Mouse (Mus musculus) intestine, embryonic 16.5 days (tissue): ENCODE measurements around the gene Opalin. TPM values are rescaled to one million over a fixed set of nuclear protein-coding genes. Genes with fewer than 3 reads are reported as not detected.

Experiments used
- ATAC-seq: fragments of 200-750 bp; cut with Nextera tagmentation; 2 replicates; pipeline ENCODE4 v1.8.0; 2017; ENCODE audit warnings: moderate TSS enrichment, moderate library complexity
- H3K27ac ChIP-seq: fragments of 300-500 bp; sonication (generic); 2 replicates; pipeline ENCODE4 v1.5.1; 2014; ENCODE audit warnings: mild to moderate bottlenecking, low read length
- H3K27me3 ChIP-seq: fragments of 300-500 bp; sonication (generic); replicated peaks from 2 replicates; pipeline ENCODE4 v1.6.1; 2014; ENCODE audit warnings: low read length, control low read depth, mixed read lengths; ENCODE audit not compliant: control insufficient read depth, insufficient read depth
- H3K36me3 ChIP-seq: fragments of 300-500 bp; sonication (generic); 2 replicates; pipeline ENCODE4 v1.6.1; 2014; ENCODE audit warnings: low read length, control low read depth; ENCODE audit not compliant: control insufficient read depth, insufficient read depth
- H3K4me1 ChIP-seq: fragments of 300-500 bp; sonication (generic); 2 replicates; pipeline ENCODE4 v1.6.1; 2014; ENCODE audit warnings: low read length, control low read depth, mixed read lengths; ENCODE audit not compliant: control insufficient read depth, insufficient read depth
- H3K4me2 ChIP-seq: fragments of 300-500 bp; sonication (generic); 2 replicates; pipeline ENCODE4 v1.6.1; 2014; ENCODE audit warnings: low read depth, low read length, control low read depth
- H3K4me3 ChIP-seq: fragments of 300-500 bp; sonication (generic); 2 replicates; pipeline ENCODE4 v1.5.1; 2014; ENCODE audit warnings: mild to moderate bottlenecking, low read length
- H3K9ac ChIP-seq: fragments of 300-500 bp; sonication (generic); 2 replicates; pipeline ENCODE4 v1.6.1; 2014; ENCODE audit warnings: low read depth, low read length
- H3K9me3 ChIP-seq: fragments of 300-500 bp; sonication (generic); 2 replicates; pipeline ENCODE4 v1.6.1; 2016; ENCODE audit warnings: low read length, control low read depth; ENCODE audit not compliant: control insufficient read depth
- WGBS: fragments of 180-500 bp; shearing (Covaris S2); extraction: QIAGEN DNeasy Blood & Tissue Kit; methylation state at CpG from one replicate; pipeline ENCODE4 v1.1.7; 2014; 5-methylcytosine and 5-hydroxymethylcytosine counted together
- polyA plus RNA-seq: library from polyadenylated mRNA; unstranded; fragments of >200 nt; fragmentation: Nextera tagmentation; extraction: Ambion mirVana; gene quantifications from 2 replicates; pipeline ENCODE4 v1.2.1, GENCODE M21; 2015

The Opalin gene
- polyA plus RNA-seq, 1 experiment from 2014 or later = not detected

- Histone ChIP-seq H3K27ac (no peak overlapping the region), H3K9ac (no peak overlapping the region), H3K4me1 (no peaks in the 10 kb centered on the region), H3K27me3 (no peaks in the 10 kb centered on the region), H3K4me2 (no peak overlapping the region), H3K9me3 (no peaks in the 10 kb centered on the region), H3K4me3 (no peak overlapping the region), H3K36me3 (no peaks in the 10 kb centered on the region)
- no peak for ATAC-seq
- 90% methylated on average over 7 of the region's 7 CpGs for WGBS
These were observed 31.8 kb upstream of the Opalin start for GRCm38 (mm10) chr19:41108666-41109065.

GRCm38 (mm10) chr19:41107530-41107929, 30.6 kb upstream of the Opalin start:
- H3K9me3 ChIP-seq = no peaks in the 10 kb centered on the region
- H3K4me3 ChIP-seq = no peak overlapping the region
- H3K4me1 ChIP-seq = no peaks in the 10 kb centered on the region
- H3K27ac ChIP-seq = no peak overlapping the region
- ATAC-seq = no peak
- WGBS = 53% methylated on average over 8 of the region's 8 CpGs
- no peaks in the 10 kb centered on the region for H3K36me3 ChIP-seq
- H3K9ac ChIP-seq = no peak overlapping the region
- H3K4me2 ChIP-seq = no peak overlapping the region
- H3K27me3 ChIP-seq = no peaks in the 10 kb centered on the region

GRCm38 (mm10) chr19:41104922-41105321, 28.0 kb upstream of the Opalin start:
- no peaks in the 10 kb centered on the region for H3K36me3 ChIP-seq
- no peak overlapping the region for H3K4me3 ChIP-seq
- no peaks in the 10 kb centered on the region for H3K9me3 ChIP-seq
- H3K4me2 ChIP-seq = no peak overlapping the region
- ATAC-seq = no peak
- H3K9ac ChIP-seq = no peak overlapping the region
- H3K27me3 ChIP-seq = no peaks in the 10 kb centered on the region
- H3K4me1 ChIP-seq = no peaks in the 10 kb centered on the region
- 45% methylated on average over 8 of the region's 8 CpGs for WGBS
- H3K27ac ChIP-seq = no peak overlapping the region

- Histone ChIP-seq H3K9ac (no peak overlapping the region), H3K4me2 (no peak overlapping the region), H3K9me3 (no peaks in the 10 kb centered on the region), H3K27me3 (no peaks in the 10 kb centered on the region), H3K4me3 (no peak overlapping the region), H3K36me3 (no peaks in the 10 kb centered on the region), H3K27ac (no peak overlapping the region), H3K4me1 (no peaks in the 10 kb centered on the region)
- no peak for ATAC-seq
- WGBS = 75% methylated on average over 8 of the region's 8 CpGs
These were observed 24.5 kb upstream of the Opalin start for GRCm38 (mm10) chr19:41101390-41101789.

DNA sequence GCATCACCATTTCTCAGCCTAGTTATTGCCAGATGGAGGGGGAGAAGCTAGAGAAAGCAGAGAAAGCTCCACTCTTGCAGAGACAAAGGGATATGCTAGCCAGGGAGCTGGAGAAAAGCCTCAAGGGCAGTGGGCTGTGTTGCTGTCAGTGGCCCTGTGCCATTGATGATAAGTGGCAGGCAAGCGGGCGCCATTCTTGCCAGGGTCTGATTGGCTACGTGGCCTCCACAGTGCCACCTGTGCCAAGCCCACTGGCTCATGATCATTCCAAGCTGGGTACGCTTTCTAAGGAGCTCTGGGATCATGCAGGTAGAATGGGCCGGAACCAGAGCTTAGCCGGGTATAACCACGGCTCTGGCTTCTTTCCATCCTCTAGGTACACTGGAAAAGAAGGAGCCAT, 23.9 kb upstream of the Opalin start:
- H3K4me1 ChIP-seq = no peaks in the 10 kb centered on the region
- H3K9me3 ChIP-seq = no peaks in the 10 kb centered on the region
- H3K4me3 ChIP-seq = no peak overlapping the region
- 94% methylated on average over 7 of the region's 7 CpGs for WGBS
- no peaks in the 10 kb centered on the region for H3K36me3 ChIP-seq
- ATAC-seq = no peak
- no peaks in the 10 kb centered on the region for H3K27me3 ChIP-seq
- no peak overlapping the region for H3K4me2 ChIP-seq
- no peak overlapping the region for H3K9ac ChIP-seq
- H3K27ac ChIP-seq = no peak overlapping the region

- Histone ChIP-seq H3K4me1 (no peaks in the 10 kb centered on the region), H3K27ac (no peak overlapping the region), H3K9ac (no peak overlapping the region), H3K36me3 (no peaks in the 10 kb centered on the region), H3K4me2 (no peak overlapping the region), H3K9me3 (no peaks in the 10 kb centered on the region), H3K4me3 (no peak overlapping the region), H3K27me3 (no peaks in the 10 kb centered on the region)
- ATAC-seq = no peak
- WGBS = 70% methylated on average over 4 of the region's 4 CpGs
These were observed 20.1 kb upstream of the Opalin start for GRCm38 (mm10) chr19:41097038-41097437.

- WGBS = 51% methylated on average over 2 of the region's 2 CpGs
These were observed 15.0 kb upstream of the Opalin start for GRCm38 (mm10) chr19:41091901-41092300.

GRCm38 (mm10) chr19:41089833-41090232, 12.9 kb upstream of the Opalin start:
- Histone ChIP-seq H3K36me3 (no peaks in the 10 kb centered on the region), H3K4me2 (no peak overlapping the region), H3K27me3 (peaks cover 3% of the 10 kb centered on the region; the same call in 1 of the 2 replicates), H3K4me3 (no peak overlapping the region), H3K9me3 (no peaks in the 10 kb centered on the region), H3K9ac (no peak overlapping the region), H3K4me1 (no peaks in the 10 kb centered on the region), H3K27ac (no peak overlapping the region)
- ATAC-seq = no peak
- 5% methylated on average over 5 of the region's 5 CpGs for WGBS

More at GRCm38 (mm10) chr19:41091901-41092300, 15.0 kb upstream of the Opalin start:
- Histone ChIP-seq H3K4me2 (no peak overlapping the region), H3K9me3 (no peaks in the 10 kb centered on the region), H3K4me3 (no peak overlapping the region), H3K27me3 (peaks cover 3% of the 10 kb centered on the region; the same call in 1 of the 2 replicates), H3K9ac (no peak overlapping the region), H3K27ac (no peak overlapping the region), H3K4me1 (no peaks in the 10 kb centered on the region), H3K36me3 (no peaks in the 10 kb centered on the region)
- ATAC-seq = no peak

DNA sequence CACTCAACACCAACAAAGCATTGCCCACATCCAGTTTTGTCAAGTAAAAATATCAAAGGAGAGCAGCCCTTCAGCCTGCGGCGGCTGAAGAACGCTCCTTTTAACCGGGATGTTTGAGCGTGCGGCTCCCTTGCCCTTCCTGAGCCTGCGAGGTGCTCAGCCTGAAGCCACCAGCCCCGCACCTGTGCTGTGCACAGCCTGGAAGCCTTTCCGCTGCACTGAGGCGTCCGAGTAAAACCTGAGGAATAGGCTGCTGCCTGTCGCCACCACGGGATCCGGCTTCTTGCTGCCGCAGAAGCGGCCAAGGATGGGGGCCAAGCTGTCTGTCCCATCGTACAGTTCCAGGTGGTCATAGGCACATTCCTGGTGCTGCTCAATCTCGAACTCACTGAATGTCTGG, 11.6 kb upstream of the Opalin start:
- Histone ChIP-seq H3K9me3 (no peaks in the 10 kb centered on the region), H3K36me3 (no peaks in the 10 kb centered on the region), H3K27me3 (peaks cover 3% of the 10 kb centered on the region; the same call in 1 of the 2 replicates), H3K4me2 (no peak overlapping the region), H3K9ac (no peak overlapping the region), H3K27ac (no peak overlapping the region), H3K4me3 (no peak overlapping the region), H3K4me1 (no peaks in the 10 kb centered on the region)
- WGBS = 38% methylated on average over 18 of the region's 18 CpGs
- no peak for ATAC-seq

DNA sequence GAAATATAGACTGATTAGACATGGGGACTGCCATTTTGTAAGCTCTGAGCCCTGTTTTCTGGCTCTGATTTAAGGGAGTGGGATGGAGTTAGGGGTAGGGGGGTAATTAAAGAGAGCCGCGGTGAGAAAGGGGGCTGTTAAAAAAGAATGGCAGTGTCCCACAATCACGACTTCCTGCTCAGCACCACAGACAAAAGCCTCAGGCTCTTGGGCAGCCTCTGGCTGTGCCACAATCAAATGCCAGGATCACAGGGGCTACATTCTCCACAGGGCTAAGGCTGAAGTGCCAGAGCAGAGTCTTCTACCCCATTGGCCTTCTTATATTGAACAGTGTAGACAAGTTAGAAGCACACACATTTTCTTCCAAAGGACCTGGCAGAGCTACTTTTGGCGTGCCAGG, 11.0 kb upstream of the Opalin start:
- Histone ChIP-seq H3K9ac (no peak overlapping the region), H3K9me3 (no peaks in the 10 kb centered on the region), H3K27ac (no peak overlapping the region), H3K4me1 (no peaks in the 10 kb centered on the region), H3K4me3 (no peak overlapping the region), H3K4me2 (no peak overlapping the region), H3K27me3 (peaks cover 3% of the 10 kb centered on the region; the same call in 1 of the 2 replicates), H3K36me3 (no peaks in the 10 kb centered on the region)
- WGBS = 67% methylated on average over 4 of the region's 4 CpGs
- no peak for ATAC-seq
